Mouse (Mus musculus): Measurements from ENCODE around the gene Gnrhr. TPM values are rescaled to one million over a fixed set of nuclear protein-coding genes. Genes with fewer than 3 reads are reported as not detected.

The Gnrhr gene
- not detected in 2 replicates for polyA plus RNA-seq (2012; rRNA removed; ENCODE audit: low replicate concordance)

DNA sequence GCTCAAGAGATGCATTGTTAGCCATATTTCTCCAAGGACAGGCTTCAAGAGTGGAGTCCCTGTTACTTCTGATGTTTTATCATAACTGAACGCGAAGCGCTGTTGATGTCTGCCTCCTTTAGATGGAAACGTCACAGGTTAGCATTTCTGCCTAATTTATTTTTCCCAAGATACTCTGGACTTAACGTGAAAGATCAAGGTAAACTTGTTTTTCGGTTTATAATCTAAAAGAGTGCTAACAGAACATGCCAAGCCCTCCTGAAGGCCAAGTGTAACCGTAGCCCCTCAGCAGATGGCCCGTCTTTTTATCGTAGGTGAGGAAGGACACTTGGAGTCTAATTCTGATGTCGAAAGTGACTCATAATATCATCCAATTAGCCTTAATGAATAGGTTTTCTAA, at the start of gene Gnrhr:
TSS of gene Gnrhr (minus strand) at position 101 of the 400 bp plus-strand sequence.

DNA sequence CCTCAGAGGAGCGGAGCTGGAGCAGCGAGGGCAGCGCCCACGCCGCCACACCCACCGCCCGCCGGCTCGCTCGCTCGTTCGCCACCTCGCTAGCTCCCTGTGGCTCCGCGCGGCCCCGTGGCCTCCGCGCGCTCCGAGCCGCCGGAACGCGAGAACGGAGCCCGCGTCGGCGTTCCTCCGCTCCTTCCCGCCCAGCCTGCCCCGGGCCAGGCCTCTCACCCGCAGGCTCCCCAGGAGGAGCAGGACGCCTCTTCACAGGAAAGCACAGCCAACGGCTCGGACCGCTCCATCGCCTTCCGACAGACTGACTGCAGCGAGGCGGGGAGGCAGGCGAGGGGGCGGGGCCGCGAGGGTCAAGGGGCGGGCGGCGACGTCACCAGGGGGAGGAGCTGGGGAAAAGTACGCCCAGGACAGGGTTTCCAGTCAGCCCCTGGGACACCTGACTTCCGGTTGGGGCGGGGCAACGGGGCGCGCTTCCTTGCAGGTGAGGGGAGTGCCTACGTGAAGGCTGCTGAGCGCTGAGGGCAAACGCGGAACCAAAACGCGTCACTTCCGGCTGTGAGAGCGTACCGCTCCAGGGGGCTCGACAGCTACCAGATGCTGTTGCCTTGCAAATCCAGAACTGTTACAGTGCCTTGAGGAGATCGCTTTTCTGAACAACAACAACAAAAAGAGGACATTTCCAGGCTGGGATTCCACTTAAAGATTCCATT, 25.1 kb downstream of the Gnrhr start, which contains the start of gene Uba6:
TSS of gene Uba6 (minus strand) at position 355 of the 713 bp plus-strand sequence.

Other genes starting within 250 kb of the Gnrhr start
- 2.5 and 3.0 TPM in 2 replicates for gene Cenpc1, start 132.3 kb downstream of the Gnrhr start, polyA plus RNA-seq (2012; rRNA removed; ENCODE audit: low replicate concordance)
- 2.7 and 6.0 TPM in 2 replicates for gene Stap1, start 126.2 kb downstream of the Gnrhr start, polyA plus RNA-seq (2012; rRNA removed; ENCODE audit: low replicate concordance)
- gene Uba6, start 25.1 kb downstream of the Gnrhr start, polyA plus RNA-seq (2012; rRNA removed; ENCODE audit: low replicate concordance), result 0.94 and 2.9 TPM in 2 replicates
- gene Tmprss11c, start 91.4 kb upstream of the Gnrhr start, polyA plus RNA-seq (2012; rRNA removed; ENCODE audit: low replicate concordance), result not detected in 2 replicates
- 0.08 and 0.11 TPM in 2 replicates for gene Tmprss11d, start 175.5 kb upstream of the Gnrhr start, polyA plus RNA-seq (2012; rRNA removed; ENCODE audit: low replicate concordance)

Data from mammary gland, adult 2 months (tissue).